Comparison of ENCODE assay signal across 8 mouse cellular contexts in the genomic region with DNA sequence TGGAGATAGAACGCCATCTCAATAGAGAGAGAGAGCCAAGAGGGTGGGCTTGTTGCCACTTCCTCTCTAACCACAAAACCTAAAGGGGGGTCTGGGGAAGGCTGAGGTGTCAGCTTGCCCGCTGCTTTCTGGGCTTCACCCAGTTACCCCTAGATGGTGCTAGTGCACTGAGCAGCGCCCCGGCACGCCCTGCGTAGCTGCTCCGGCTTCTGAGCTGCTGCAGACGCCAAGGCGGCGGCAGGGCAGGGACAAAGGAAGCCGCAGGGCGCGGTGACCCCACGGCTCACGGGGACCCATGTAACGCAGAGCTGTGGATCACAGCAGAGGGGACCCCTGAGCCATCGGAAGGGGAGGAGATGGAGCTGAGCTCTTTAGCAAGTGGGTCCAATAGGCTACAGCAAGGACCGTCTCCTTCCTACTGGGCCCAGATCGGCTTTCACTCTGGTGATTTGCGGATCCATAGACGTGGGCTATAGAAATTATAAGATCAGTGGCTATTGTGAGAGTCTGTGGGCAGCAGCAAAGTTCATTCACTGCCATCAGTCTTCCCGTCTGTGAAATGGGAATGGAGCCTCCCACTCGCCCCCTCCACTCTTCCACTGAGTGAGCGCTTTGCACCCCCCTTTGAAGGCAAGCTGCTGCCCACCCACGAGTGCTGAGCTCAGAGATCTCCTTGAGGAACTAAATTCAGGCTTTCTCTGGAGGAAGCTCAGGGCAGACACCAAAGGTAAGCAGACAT.
DNase-seq lines count a peak whose midpoint lies in the region; ATAC-seq lines count a peak whose summit lies in the region.

No protein-coding gene starts in this region.

- H3K36me3 ChIP-seq in intestine, embryonic 16.5 days (ENCODE audit: control insufficient read depth, insufficient read depth, low read length), result no peaks in the 10 kb centered on the region
- no peaks in the 10 kb centered on the region for H3K36me3 ChIP-seq in midbrain, embryonic 10.5 days

- H3K4me1 ChIP-seq in intestine, embryonic 16.5 days (ENCODE audit: control insufficient read depth, insufficient read depth, low read length), result peaks cover 3% of the 10 kb centered on the region; the same call in 1 of the 2 replicates
- H3K4me1 ChIP-seq in midbrain, embryonic 10.5 days, result peaks cover 12% of the 10 kb centered on the region

- peak overlapping the region; percentile 52 for H3K4me3 ChIP-seq in intestine, embryonic 16.5 days (ENCODE audit: low read length)
- H3K4me3 ChIP-seq in midbrain, embryonic 10.5 days, result peak overlapping the region; percentile 48

- DNase-seq in adrenal gland, adult 8-10 months, result peak; percentile 49
- DNase-seq in embryo, embryonic 11.5 days (ENCODE audit: low read depth, low spot score), result peak; percentile 82
- DNase-seq in gastrocnemius, postnatal 4 days (ENCODE audit: low spot score in 2 of 2), result peak; percentile 67 to 82
- peak; percentile 83 to 87 for DNase-seq in left cerebral cortex, postnatal 25 days (ENCODE audit: low spot score in 2 of 2)
- peak; percentile 90 for DNase-seq in midbrain, embryonic 10.5 days (ENCODE audit: low spot score)
- DNase-seq in right cerebral cortex, postnatal 36 days (ENCODE audit: low spot score in 2 of 2), result peak; percentile 70 to 72
- peak; percentile 76 to 84 for DNase-seq in urinary bladder, postnatal 4 days (ENCODE audit: low spot score in 2 of 2)

- H3K9me3 ChIP-seq in intestine, embryonic 16.5 days (ENCODE audit: control insufficient read depth, low read length), result no peaks in the 10 kb centered on the region
- H3K9me3 ChIP-seq in midbrain, embryonic 10.5 days (replicated peaks), result no peaks in the 10 kb centered on the region

- no peak overlapping the region for H3K27ac ChIP-seq in intestine, embryonic 16.5 days (ENCODE audit: low read length)
- peak overlapping the region; percentile 91 for H3K27ac ChIP-seq in midbrain, embryonic 10.5 days (replicated peaks)

- peak overlapping the region; percentile 75 for H3K4me2 ChIP-seq in intestine, embryonic 16.5 days (ENCODE audit: low read depth, low read length)

- H3K9ac ChIP-seq in intestine, embryonic 16.5 days (ENCODE audit: low read depth, low read length), result peak overlapping the region; percentile 79

- no peaks in the 10 kb centered on the region for H3K27me3 ChIP-seq in intestine, embryonic 16.5 days (replicated peaks; ENCODE audit: control insufficient read depth, insufficient read depth, low read length)
- peaks cover 10% of the 10 kb centered on the region; the same call in 1 of the 2 replicates for H3K27me3 ChIP-seq in midbrain, embryonic 10.5 days (ENCODE audit: low read depth, poor library complexity, severe bottlenecking)

- intact Hi-C loops in left cerebral cortex, postnatal 25 days (cut with DNase I), result loop anchor here (1.0 to 5.0 kb wide), 3 partner anchors 201 to 794 kb away; no protein-coding TSS in a partner anchor

- peak; percentile 97 for ATAC-seq in intestine, embryonic 16.5 days

- WGBS in intestine, embryonic 16.5 days, result 15% methylated on average over 25 of the region's 25 CpGs
- 16% methylated on average over 25 of the region's 25 CpGs for WGBS in midbrain, embryonic 10.5 days
